Mouse (Mus musculus) limb, embryonic 12.5 days (tissue): Measurements from ENCODE around the gene Caprin1. TPM values are rescaled to one million over a fixed set of nuclear protein-coding genes. Genes with fewer than 3 reads are reported as not detected.

Source experiments
- ATAC-seq: fragments of 200-750 bp; cut with Nextera tagmentation; 2 replicates; pipeline ENCODE4 v1.8.0; 2017; ENCODE audit warnings: low read depth, moderate TSS enrichment; ENCODE audit not compliant: insufficient number of reproducible peaks, insufficient read depth, low FRiP score, low TSS enrichment
- H3K27ac ChIP-seq: fragments of 300-500 bp; sonication (generic); 2 replicates; pipeline ENCODE4 v1.5.1; 2016; ENCODE audit warnings: mild to moderate bottlenecking, moderate library complexity
- H3K27me3 ChIP-seq: fragments of 300-500 bp; sonication (generic); 2 replicates; pipeline ENCODE4 v1.6.1; 2016; ENCODE audit warnings: mild to moderate bottlenecking, moderate library complexity
- H3K36me3 ChIP-seq: fragments of 300-500 bp; sonication (generic); 2 replicates; pipeline ENCODE4 v1.6.1; 2016; ENCODE audit warnings: mild to moderate bottlenecking, moderate library complexity
- H3K4me1 ChIP-seq: fragments of 300-500 bp; sonication (generic); replicated peaks from 2 replicates; pipeline ENCODE4 v1.6.1; 2016
- H3K4me2 ChIP-seq: fragments of 300-500 bp; sonication (generic); 2 replicates; pipeline ENCODE4 v1.6.1; 2016; ENCODE audit warnings: mild to moderate bottlenecking, moderate library complexity
- H3K4me3 ChIP-seq: fragments of 300-500 bp; sonication (generic); replicated peaks from 2 replicates; pipeline ENCODE4 v1.5.1; 2016; ENCODE audit warnings: mild to moderate bottlenecking
- H3K9ac ChIP-seq: fragments of 300-500 bp; sonication (generic); replicated peaks from 2 replicates; pipeline ENCODE4 v1.6.1; 2016; ENCODE audit warnings: mild to moderate bottlenecking, moderate library complexity
- H3K9me3 ChIP-seq: fragments of 300-500 bp; sonication (generic); 2 replicates; pipeline ENCODE4 v1.6.1; 2016; ENCODE audit warnings: mild to moderate bottlenecking, moderate library complexity
- WGBS: fragments of 180-500 bp; shearing (Covaris S2); methylation state at CpG from one replicate; pipeline ENCODE4 v1.1.7; 2016; 5-methylcytosine and 5-hydroxymethylcytosine counted together
- polyA plus RNA-seq: library from polyadenylated mRNA; unstranded; fragments of >200 nt; fragmentation: Nextera tagmentation; extraction: Ambion mirVana; gene quantifications from 2 replicates; pipeline ENCODE4 v1.2.1, GENCODE M21; 2016

Caprin1 gene
- polyA plus RNA-seq, 1 experiment from 2014 or later, result 475 TPM

DNA sequence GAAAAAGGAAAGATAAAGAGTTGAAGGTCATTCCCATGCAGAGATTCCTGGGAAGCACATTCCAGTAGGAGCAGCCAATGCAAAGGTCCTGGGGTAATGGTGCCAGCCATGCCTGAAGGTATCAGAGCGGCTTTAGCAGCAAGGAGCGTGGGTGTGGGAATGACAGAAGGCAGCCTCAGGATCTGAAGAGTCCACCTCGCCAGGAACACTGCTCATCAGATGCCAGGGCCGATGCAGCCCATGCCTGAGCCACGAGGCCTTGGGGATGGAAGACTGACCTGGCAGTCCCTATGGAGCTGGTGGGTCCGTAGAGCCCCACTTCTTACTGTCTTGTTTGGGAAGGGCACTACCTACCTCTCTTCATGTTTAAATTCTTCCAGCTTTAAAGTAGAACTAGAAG, 45.7 kb downstream of the Caprin1 start:
- no peak for ATAC-seq
- WGBS, result 94% methylated on average over 6 of the region's 6 CpGs
- Histone ChIP-seq H3K27me3 (no peaks in the 10 kb centered on the region), H3K36me3 (peaks cover 92% of the 10 kb centered on the region), H3K27ac (no peak overlapping the region), H3K9me3 (no peaks in the 10 kb centered on the region), H3K4me2 (no peak overlapping the region), H3K4me1 (no peaks in the 10 kb centered on the region), H3K9ac (no peak overlapping the region), H3K4me3 (no peak overlapping the region)

GRCm38 (mm10) chr2:103749091-103749490, 48.4 kb downstream of the Caprin1 start:
- no peak for ATAC-seq
- Histone ChIP-seq H3K27ac (no peak overlapping the region), H3K4me1 (no peaks in the 10 kb centered on the region), H3K36me3 (peaks cover 76% of the 10 kb centered on the region), H3K4me3 (no peak overlapping the region), H3K9ac (no peak overlapping the region), H3K27me3 (no peaks in the 10 kb centered on the region), H3K4me2 (no peak overlapping the region), H3K9me3 (no peaks in the 10 kb centered on the region)
- WGBS, result 83% methylated on average over 3 of the region's 3 CpGs

DNA sequence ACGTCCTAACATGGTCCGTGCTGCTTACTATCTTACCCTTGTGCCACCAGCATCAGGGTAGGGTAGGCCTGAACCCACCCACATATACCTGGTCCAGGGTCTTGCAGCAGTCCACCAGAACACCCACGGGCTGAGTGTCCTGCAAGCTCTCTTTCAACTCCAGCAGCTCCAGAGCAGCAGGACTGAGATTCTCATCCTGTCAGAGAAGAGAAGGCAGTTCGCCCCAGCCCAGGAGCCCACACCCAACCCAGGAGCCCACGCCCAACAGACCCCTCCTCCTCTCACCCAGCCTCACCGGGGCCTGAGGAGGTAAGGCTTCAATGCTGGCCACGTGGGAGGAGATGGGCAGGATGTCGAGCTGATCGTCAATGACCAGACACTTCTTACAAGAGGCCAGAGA, 49.6 kb downstream of the Caprin1 start:
- no peaks in the 10 kb centered on the region for H3K27me3 ChIP-seq
- no peak overlapping the region for H3K4me3 ChIP-seq
- H3K4me1 ChIP-seq, result no peaks in the 10 kb centered on the region
- H3K27ac ChIP-seq, result no peak overlapping the region
- peaks cover 75% of the 10 kb centered on the region for H3K36me3 ChIP-seq
- no peak overlapping the region for H3K9ac ChIP-seq
- no peak overlapping the region for H3K4me2 ChIP-seq
- no peak for ATAC-seq
- 90% methylated on average over 9 of the region's 9 CpGs for WGBS
- no peaks in the 10 kb centered on the region for H3K9me3 ChIP-seq

- Histone ChIP-seq H3K4me2 (no peak overlapping the region), H3K4me3 (no peak overlapping the region), H3K9me3 (no peaks in the 10 kb centered on the region), H3K36me3 (peaks cover 76% of the 10 kb centered on the region), H3K9ac (no peak overlapping the region), H3K4me1 (no peaks in the 10 kb centered on the region), H3K27ac (no peak overlapping the region), H3K27me3 (no peaks in the 10 kb centered on the region)
- 79% methylated on average over 2 of the region's 2 CpGs for WGBS
- no peak for ATAC-seq
These were observed 50.7 kb downstream of the Caprin1 start for GRCm38 (mm10) chr2:103746761-103747160.

DNA sequence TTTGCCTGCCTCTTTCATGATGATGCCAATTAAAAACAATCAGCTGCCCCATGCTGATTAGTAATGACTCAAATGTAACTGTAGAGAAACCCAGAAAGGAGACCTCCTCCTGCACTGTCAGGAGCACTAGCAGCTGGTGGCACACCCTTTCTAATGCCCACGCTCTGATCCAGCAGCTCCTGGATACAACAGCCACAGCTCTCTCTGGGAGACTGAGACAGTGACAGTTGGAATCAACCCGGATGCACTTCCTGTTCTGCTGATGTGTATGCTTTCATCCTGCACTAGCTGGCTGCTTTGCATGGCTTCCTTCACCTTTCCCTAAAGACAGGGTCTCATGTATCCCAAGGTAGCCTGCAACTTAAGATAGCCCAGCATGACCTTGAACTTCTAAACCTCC, 51.4 kb downstream of the Caprin1 start:
- Histone ChIP-seq H3K9ac (no peak overlapping the region), H3K9me3 (no peaks in the 10 kb centered on the region), H3K36me3 (peaks cover 71% of the 10 kb centered on the region), H3K4me2 (no peak overlapping the region), H3K4me3 (no peak overlapping the region), H3K27me3 (no peaks in the 10 kb centered on the region), H3K27ac (no peak overlapping the region), H3K4me1 (no peaks in the 10 kb centered on the region)
- WGBS, result 85% methylated on average over 2 of the region's 2 CpGs
- no peak for ATAC-seq

DNA sequence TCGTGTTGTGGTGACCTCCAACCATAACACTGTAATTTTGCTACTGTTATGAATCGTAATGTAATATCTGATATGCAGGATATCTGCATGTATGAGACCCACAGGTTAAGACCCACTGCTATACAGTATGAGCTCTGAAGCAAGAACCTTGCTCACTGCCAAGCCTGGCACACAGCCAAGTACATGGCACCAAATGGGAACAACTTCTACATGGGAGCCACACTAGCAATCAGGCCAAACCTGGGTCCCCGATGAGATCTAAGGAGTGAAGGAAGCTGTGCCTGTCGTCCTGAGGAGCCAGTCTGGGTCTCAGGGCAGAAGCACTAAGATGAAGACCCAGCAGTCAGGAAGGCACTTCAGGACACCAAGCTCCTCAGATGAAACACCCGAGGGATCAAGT, 52.0 kb downstream of the Caprin1 start:
- H3K9ac ChIP-seq, result no peak overlapping the region
- no peak for ATAC-seq
- H3K4me2 ChIP-seq, result no peak overlapping the region
- peaks cover 69% of the 10 kb centered on the region for H3K36me3 ChIP-seq
- H3K27me3 ChIP-seq, result no peaks in the 10 kb centered on the region
- H3K4me1 ChIP-seq, result no peaks in the 10 kb centered on the region
- H3K9me3 ChIP-seq, result no peaks in the 10 kb centered on the region
- WGBS, result 84% methylated on average over 5 of the region's 5 CpGs
- no peak overlapping the region for H3K27ac ChIP-seq
- no peak overlapping the region for H3K4me3 ChIP-seq

DNA sequence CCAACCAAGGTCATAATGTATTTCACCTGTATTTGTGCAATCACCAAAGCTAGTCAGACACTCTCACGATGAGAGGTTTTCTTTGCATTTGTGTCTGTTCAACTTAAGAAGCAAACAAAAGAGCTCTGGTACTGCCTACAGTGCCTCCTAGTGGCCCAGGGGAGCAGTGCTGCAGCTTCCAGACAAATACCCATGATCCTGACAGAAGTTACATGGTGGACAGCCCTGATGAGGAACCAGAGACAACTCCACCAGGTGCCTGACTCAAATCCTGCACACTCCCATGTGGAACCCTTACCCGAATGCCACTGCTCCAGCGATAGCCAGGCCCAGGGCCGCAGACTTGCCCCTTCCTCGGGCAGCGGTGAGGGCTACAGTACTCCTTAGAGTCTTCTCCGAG, 53.5 kb downstream of the Caprin1 start:
- no peak overlapping the region for H3K9ac ChIP-seq
- no peak overlapping the region for H3K4me2 ChIP-seq
- H3K4me1 ChIP-seq, result no peaks in the 10 kb centered on the region
- no peak overlapping the region for H3K27ac ChIP-seq
- WGBS, result 84% methylated on average over 7 of the region's 7 CpGs
- H3K9me3 ChIP-seq, result no peaks in the 10 kb centered on the region
- ATAC-seq, result no peak
- peaks cover 67% of the 10 kb centered on the region for H3K36me3 ChIP-seq
- H3K4me3 ChIP-seq, result no peak overlapping the region
- no peaks in the 10 kb centered on the region for H3K27me3 ChIP-seq

DNA sequence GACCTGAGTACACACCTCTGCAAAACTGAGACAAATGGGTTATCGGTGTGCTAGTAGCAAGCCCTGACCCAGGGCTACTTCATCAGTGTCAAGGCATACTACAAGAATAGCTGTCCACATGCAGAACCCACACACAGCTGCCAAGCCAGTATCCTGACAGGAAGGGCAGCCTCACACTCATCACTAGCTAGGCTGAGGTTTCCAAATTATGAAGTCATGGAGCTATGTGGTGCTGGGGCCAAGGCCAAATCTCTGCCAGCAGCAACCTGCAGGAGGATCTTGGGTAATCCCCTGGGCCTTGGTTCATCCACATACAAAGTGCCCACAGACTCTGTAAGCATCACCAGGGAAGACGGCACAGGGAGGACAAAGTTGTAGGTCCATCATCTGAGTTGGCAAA, 53.9 kb downstream of the Caprin1 start:
- Histone ChIP-seq H3K27ac (no peak overlapping the region), H3K4me1 (no peaks in the 10 kb centered on the region), H3K4me3 (no peak overlapping the region), H3K27me3 (no peaks in the 10 kb centered on the region), H3K36me3 (peaks cover 65% of the 10 kb centered on the region), H3K9me3 (no peaks in the 10 kb centered on the region), H3K9ac (no peak overlapping the region), H3K4me2 (no peak overlapping the region)
- 97% methylated on average over 2 of the region's 2 CpGs for WGBS
- ATAC-seq, result no peak

- Histone ChIP-seq H3K4me3 (no peak overlapping the region), H3K27me3 (no peaks in the 10 kb centered on the region), H3K27ac (no peak overlapping the region), H3K9me3 (no peaks in the 10 kb centered on the region), H3K4me2 (no peak overlapping the region), H3K36me3 (peaks cover 57% of the 10 kb centered on the region), H3K9ac (no peak overlapping the region), H3K4me1 (no peaks in the 10 kb centered on the region)
- WGBS, result 95% methylated on average over 6 of the region's 6 CpGs
- no peak for ATAC-seq
These were observed 54.6 kb downstream of the Caprin1 start for GRCm38 (mm10) chr2:103742821-103743220.

- no peak overlapping the region for H3K9ac ChIP-seq
- no peaks in the 10 kb centered on the region for H3K4me1 ChIP-seq
- no peaks in the 10 kb centered on the region for H3K9me3 ChIP-seq
- H3K27me3 ChIP-seq, result no peaks in the 10 kb centered on the region
- 90% methylated on average over 6 of the region's 6 CpGs for WGBS
- no peak overlapping the region for H3K4me3 ChIP-seq
- H3K36me3 ChIP-seq, result peaks cover 95% of the 10 kb centered on the region
- no peak overlapping the region for H3K4me2 ChIP-seq
- no peak overlapping the region for H3K27ac ChIP-seq
- ATAC-seq, result no peak
These were observed 66.0 kb downstream of the Caprin1 start for GRCm38 (mm10) chr2:103731423-103731822.

GRCm38 (mm10) chr2:103730999-103731398, 66.5 kb downstream of the Caprin1 start:
- Histone ChIP-seq H3K4me3 (no peak overlapping the region), H3K27me3 (no peaks in the 10 kb centered on the region), H3K9ac (no peak overlapping the region), H3K4me2 (no peak overlapping the region), H3K9me3 (no peaks in the 10 kb centered on the region), H3K36me3 (peaks cover 94% of the 10 kb centered on the region), H3K27ac (no peak overlapping the region), H3K4me1 (no peaks in the 10 kb centered on the region)
- 80% methylated on average over 8 of the region's 8 CpGs for WGBS
- ATAC-seq, result no peak

GRCm38 (mm10) chr2:103728027-103728540, 69.4 kb downstream of the Caprin1 start:
- peaks cover 93% of the 10 kb centered on the region for H3K36me3 ChIP-seq
- no peak overlapping the region for H3K4me2 ChIP-seq
- no peak overlapping the region for H3K27ac ChIP-seq
- WGBS, result 89% methylated on average over 12 of the region's 12 CpGs
- H3K4me3 ChIP-seq, result no peak overlapping the region
- H3K27me3 ChIP-seq, result no peaks in the 10 kb centered on the region
- no peaks in the 10 kb centered on the region for H3K4me1 ChIP-seq
- no peaks in the 10 kb centered on the region for H3K9me3 ChIP-seq
- no peak for ATAC-seq
- no peak overlapping the region for H3K9ac ChIP-seq
